Mouse (Mus musculus): ENCODE data around the gene Gimd1. TPM values are rescaled to one million over a fixed set of nuclear protein-coding genes. Genes with fewer than 3 reads are reported as not detected.

Gene Gimd1
- polyA plus RNA-seq, 1 experiment from 2014 or later: 19.7 TPM

- H3K4me1 ChIP-seq (ENCODE audit: control insufficient read depth, insufficient read depth, low read length): no peaks in the 10 kb centered on the region
- no peaks in the 10 kb centered on the region for H3K36me3 ChIP-seq (ENCODE audit: control insufficient read depth, insufficient read depth, low read length)
- peak; percentile 94 for ATAC-seq
- no peak overlapping the region for H3K4me2 ChIP-seq (ENCODE audit: low read depth, low read length)
- 62% methylated on average over 3 of the region's 3 CpGs for WGBS
- no peaks in the 10 kb centered on the region for H3K9me3 ChIP-seq (ENCODE audit: control insufficient read depth, low read length)
- no peaks in the 10 kb centered on the region for H3K27me3 ChIP-seq (replicated peaks; ENCODE audit: control insufficient read depth, insufficient read depth, low read length)
- H3K27ac ChIP-seq (ENCODE audit: low read length): no peak overlapping the region
- no peak overlapping the region for H3K4me3 ChIP-seq (ENCODE audit: low read length)
- no peak overlapping the region for H3K9ac ChIP-seq (ENCODE audit: low read depth, low read length)
Measured at GRCm38 (mm10) chr3:132637080-132637479, 7.5 kb downstream of the Gimd1 start.

GRCm38 (mm10) chr3:132644071-132644470, 14.5 kb downstream of the Gimd1 start:
- H3K4me3 ChIP-seq (ENCODE audit: low read length): no peak overlapping the region
- H3K27ac ChIP-seq (ENCODE audit: low read length): no peak overlapping the region
- WGBS: 83% methylated on average over 4 of the region's 4 CpGs
- H3K4me2 ChIP-seq (ENCODE audit: low read depth, low read length): no peak overlapping the region
- no peak overlapping the region for H3K9ac ChIP-seq (ENCODE audit: low read depth, low read length)
- no peaks in the 10 kb centered on the region for H3K27me3 ChIP-seq (replicated peaks; ENCODE audit: control insufficient read depth, insufficient read depth, low read length)
- H3K36me3 ChIP-seq (ENCODE audit: control insufficient read depth, insufficient read depth, low read length): no peaks in the 10 kb centered on the region
- H3K4me1 ChIP-seq (ENCODE audit: control insufficient read depth, insufficient read depth, low read length): no peaks in the 10 kb centered on the region
- no peaks in the 10 kb centered on the region for H3K9me3 ChIP-seq (ENCODE audit: control insufficient read depth, low read length)
- no peak for ATAC-seq

- Histone ChIP-seq H3K27me3 (replicated peaks; ENCODE audit: control insufficient read depth, insufficient read depth, low read length) (no peaks in the 10 kb centered on the region), H3K9me3 (ENCODE audit: control insufficient read depth, low read length) (no peaks in the 10 kb centered on the region), H3K9ac (ENCODE audit: low read depth, low read length) (no peak overlapping the region), H3K4me3 (ENCODE audit: low read length) (no peak overlapping the region), H3K4me1 (ENCODE audit: control insufficient read depth, insufficient read depth, low read length) (no peaks in the 10 kb centered on the region), H3K27ac (ENCODE audit: low read length) (no peak overlapping the region), H3K36me3 (ENCODE audit: control insufficient read depth, insufficient read depth, low read length) (no peaks in the 10 kb centered on the region), H3K4me2 (ENCODE audit: low read depth, low read length) (no peak overlapping the region)
- no peak for ATAC-seq
- WGBS: 16% methylated on average over 1 of the region's 1 CpGs
Measured at GRCm38 (mm10) chr3:132646814-132647213, 17.2 kb downstream of the Gimd1 start.

- H3K4me3 ChIP-seq (ENCODE audit: low read length): no peak overlapping the region
- WGBS: 85% methylated on average over 7 of the region's 7 CpGs
- H3K4me1 ChIP-seq (ENCODE audit: control insufficient read depth, insufficient read depth, low read length): no peaks in the 10 kb centered on the region
- H3K9me3 ChIP-seq (ENCODE audit: control insufficient read depth, low read length): no peaks in the 10 kb centered on the region
- H3K9ac ChIP-seq (ENCODE audit: low read depth, low read length): no peak overlapping the region
- no peak overlapping the region for H3K27ac ChIP-seq (ENCODE audit: low read length)
- no peak for ATAC-seq
- no peaks in the 10 kb centered on the region for H3K36me3 ChIP-seq (ENCODE audit: control insufficient read depth, insufficient read depth, low read length)
- no peak overlapping the region for H3K4me2 ChIP-seq (ENCODE audit: low read depth, low read length)
- no peaks in the 10 kb centered on the region for H3K27me3 ChIP-seq (replicated peaks; ENCODE audit: control insufficient read depth, insufficient read depth, low read length)
Measured at GRCm38 (mm10) chr3:132649368-132649767, 19.7 kb downstream of the Gimd1 start.

GRCm38 (mm10) chr3:132650191-132650590, 20.6 kb downstream of the Gimd1 start:
- Histone ChIP-seq H3K4me1 (ENCODE audit: control insufficient read depth, insufficient read depth, low read length) (no peaks in the 10 kb centered on the region), H3K36me3 (ENCODE audit: control insufficient read depth, insufficient read depth, low read length) (no peaks in the 10 kb centered on the region), H3K9ac (ENCODE audit: low read depth, low read length) (no peak overlapping the region), H3K4me3 (ENCODE audit: low read length) (no peak overlapping the region), H3K27ac (ENCODE audit: low read length) (no peak overlapping the region), H3K4me2 (ENCODE audit: low read depth, low read length) (no peak overlapping the region), H3K9me3 (ENCODE audit: control insufficient read depth, low read length) (no peaks in the 10 kb centered on the region), H3K27me3 (replicated peaks; ENCODE audit: control insufficient read depth, insufficient read depth, low read length) (no peaks in the 10 kb centered on the region)
- 78% methylated on average over 5 of the region's 5 CpGs for WGBS
- no peak for ATAC-seq

GRCm38 (mm10) chr3:132651776-132652175, 22.2 kb downstream of the Gimd1 start:
- H3K36me3 ChIP-seq (ENCODE audit: control insufficient read depth, insufficient read depth, low read length): no peaks in the 10 kb centered on the region
- H3K4me2 ChIP-seq (ENCODE audit: low read depth, low read length): no peak overlapping the region
- 53% methylated on average over 3 of the region's 3 CpGs for WGBS
- ATAC-seq: peak; percentile 58
- H3K9ac ChIP-seq (ENCODE audit: low read depth, low read length): no peak overlapping the region
- H3K4me1 ChIP-seq (ENCODE audit: control insufficient read depth, insufficient read depth, low read length): no peaks in the 10 kb centered on the region
- H3K27ac ChIP-seq (ENCODE audit: low read length): no peak overlapping the region
- no peak overlapping the region for H3K4me3 ChIP-seq (ENCODE audit: low read length)
- no peaks in the 10 kb centered on the region for H3K9me3 ChIP-seq (ENCODE audit: control insufficient read depth, low read length)
- H3K27me3 ChIP-seq (replicated peaks; ENCODE audit: control insufficient read depth, insufficient read depth, low read length): no peaks in the 10 kb centered on the region

- no peaks in the 10 kb centered on the region for H3K36me3 ChIP-seq (ENCODE audit: control insufficient read depth, insufficient read depth, low read length)
- 86% methylated on average over 7 of the region's 7 CpGs for WGBS
- no peak overlapping the region for H3K27ac ChIP-seq (ENCODE audit: low read length)
- no peaks in the 10 kb centered on the region for H3K4me1 ChIP-seq (ENCODE audit: control insufficient read depth, insufficient read depth, low read length)
- no peak overlapping the region for H3K9ac ChIP-seq (ENCODE audit: low read depth, low read length)
- no peak overlapping the region for H3K4me3 ChIP-seq (ENCODE audit: low read length)
- ATAC-seq: no peak
- H3K27me3 ChIP-seq (replicated peaks; ENCODE audit: control insufficient read depth, insufficient read depth, low read length): no peaks in the 10 kb centered on the region
- no peaks in the 10 kb centered on the region for H3K9me3 ChIP-seq (ENCODE audit: control insufficient read depth, low read length)
- H3K4me2 ChIP-seq (ENCODE audit: low read depth, low read length): no peak overlapping the region
Measured at GRCm38 (mm10) chr3:132653959-132654358, 24.3 kb downstream of the Gimd1 start.

- Histone ChIP-seq H3K4me2 (ENCODE audit: low read depth, low read length) (no peak overlapping the region), H3K4me3 (ENCODE audit: low read length) (no peak overlapping the region), H3K27ac (ENCODE audit: low read length) (no peak overlapping the region), H3K4me1 (ENCODE audit: control insufficient read depth, insufficient read depth, low read length) (no peaks in the 10 kb centered on the region), H3K9me3 (ENCODE audit: control insufficient read depth, low read length) (no peaks in the 10 kb centered on the region), H3K27me3 (replicated peaks; ENCODE audit: control insufficient read depth, insufficient read depth, low read length) (no peaks in the 10 kb centered on the region), H3K9ac (ENCODE audit: low read depth, low read length) (no peak overlapping the region), H3K36me3 (ENCODE audit: control insufficient read depth, insufficient read depth, low read length) (no peaks in the 10 kb centered on the region; the same call in 1 of the 2 replicates)
- WGBS: 67% methylated on average over 2 of the region's 2 CpGs
- ATAC-seq: no peak; the same call in 1 of the 2 replicates
Measured at GRCm38 (mm10) chr3:132655955-132656354, 26.3 kb downstream of the Gimd1 start.

- H3K4me1 ChIP-seq (ENCODE audit: control insufficient read depth, insufficient read depth, low read length): peaks cover 7% of the 10 kb centered on the region
- H3K36me3 ChIP-seq (ENCODE audit: control insufficient read depth, insufficient read depth, low read length): no peaks in the 10 kb centered on the region; the same call in 1 of the 2 replicates
- no peak overlapping the region for H3K9ac ChIP-seq (ENCODE audit: low read depth, low read length)
- no peak overlapping the region for H3K4me2 ChIP-seq (ENCODE audit: low read depth, low read length)
- H3K4me3 ChIP-seq (ENCODE audit: low read length): no peak overlapping the region
- H3K9me3 ChIP-seq (ENCODE audit: control insufficient read depth, low read length): no peaks in the 10 kb centered on the region
- peak; percentile 92 for ATAC-seq
- H3K27ac ChIP-seq (ENCODE audit: low read length): no peak overlapping the region
- no peaks in the 10 kb centered on the region for H3K27me3 ChIP-seq (replicated peaks; ENCODE audit: control insufficient read depth, insufficient read depth, low read length)
- WGBS: 56% methylated on average over 2 of the region's 2 CpGs
Measured at GRCm38 (mm10) chr3:132677494-132677893, 47.9 kb downstream of the Gimd1 start.

All from intestine, embryonic 16.5 days (tissue).